Mouse (Mus musculus) liver, postnatal 0 days (tissue): ENCODE measurements around the gene Actl11. TPM values are rescaled to one million over a fixed set of nuclear protein-coding genes. Genes with fewer than 3 reads are reported as not detected.
A peak's percentile ranks its signal among the peaks of the same experiment; 100 is the strongest.

Experiments
- ATAC-seq: fragments of 200-750 bp; cut with Nextera tagmentation; 2 replicates; pipeline ENCODE4 v1.8.0; 2017; ENCODE audit warnings: mild to moderate bottlenecking, moderate library complexity
- DNase-seq: peaks from one replicate; pipeline ENCODE4 v3.0.0-alpha.2; 2016
- H3K27ac ChIP-seq: fragments of 300-500 bp; sonication (generic); 2 replicates; pipeline ENCODE4 v1.5.1; 2014; ENCODE audit warnings: antibody characterized with exemption, moderate library complexity, mild to moderate bottlenecking, low read depth
- H3K27me3 ChIP-seq: fragments of 300-500 bp; sonication (generic); 2 replicates; pipeline ENCODE4 v1.6.1; 2014; ENCODE audit warnings: low read length, control low read depth, mixed read lengths; ENCODE audit not compliant: insufficient read depth
- H3K36me3 ChIP-seq: fragments of 300-500 bp; sonication (generic); replicated peaks from 2 replicates; pipeline ENCODE4 v1.6.1; 2014; ENCODE audit warnings: mild to moderate bottlenecking, control low read depth, low read length, moderate library complexity, mixed read lengths; ENCODE audit not compliant: insufficient read depth
- H3K4me1 ChIP-seq: fragments of 300-500 bp; sonication (generic); 2 replicates; pipeline ENCODE4 v1.6.1; 2014; ENCODE audit warnings: antibody characterized with exemption, mild to moderate bottlenecking, control low read depth; ENCODE audit not compliant: insufficient read depth
- H3K4me2 ChIP-seq: fragments of 300-500 bp; sonication (generic); 2 replicates; pipeline ENCODE4 v1.6.1; 2014; ENCODE audit warnings: low read depth, mild to moderate bottlenecking, low read length, moderate library complexity, mixed read lengths
- H3K4me3 ChIP-seq: fragments of 300-500 bp; sonication (generic); 2 replicates; pipeline ENCODE4 v1.5.1; 2014; ENCODE audit warnings: low read depth, low read length
- H3K9ac ChIP-seq: fragments of 300-500 bp; sonication (generic); replicated peaks from 2 replicates; pipeline ENCODE4 v1.6.1; 2014; ENCODE audit warnings: mild to moderate bottlenecking, moderate library complexity
- H3K9me3 ChIP-seq: fragments of 300-500 bp; sonication (generic); 2 replicates; pipeline ENCODE4 v1.6.1; 2016; ENCODE audit warnings: mild to moderate bottlenecking, control low read depth, low read length, mixed read lengths
- CTCF ChIP-seq: sonication (generic); IDR thresholded peaks from 2 replicates; pipeline ENCODE4 v1.5.1; 2016; ENCODE audit warnings: antibody characterized with exemption, low read depth
- EP300 ChIP-seq: IDR thresholded peaks from 2 replicates; pipeline ENCODE4 v1.6.1; 2016; ENCODE audit warnings: antibody characterized with exemption, low read depth, mild to moderate bottlenecking
- WGBS: fragments of 180-500 bp; shearing (Covaris S2); extraction: QIAGEN DNeasy Blood & Tissue Kit; methylation state at CpG from one replicate; pipeline ENCODE4 v1.1.7; 2014; ENCODE audit not compliant: insufficient replicate concordance; 5-methylcytosine and 5-hydroxymethylcytosine counted together
- polyA plus RNA-seq: library from polyadenylated mRNA; unstranded; fragments of >200 nt; fragmentation: Nextera tagmentation; extraction: Ambion mirVana; gene quantifications from 2 replicates; pipeline ENCODE4 v1.2.1, GENCODE M21; 2015

The Actl11 gene
- polyA plus RNA-seq, 1 experiment from 2014 or later: not detected

GRCm38 (mm10) chr9:107961881-107962280, 33.6 kb downstream of the Actl11 start:
- no peak for ATAC-seq
- Histone ChIP-seq H3K36me3 (peaks cover 26% of the 10 kb centered on the region), H3K4me2 (no peak overlapping the region), H3K9ac (no peak overlapping the region), H3K27ac (no peak overlapping the region), H3K4me3 (no peak overlapping the region), H3K4me1 (no peaks in the 10 kb centered on the region), H3K9me3 (no peaks in the 10 kb centered on the region), H3K27me3 (no peaks in the 10 kb centered on the region)
- DNase-seq: no peak
- 49% methylated on average over 5 of the region's 5 CpGs for WGBS
- TF ChIP-seq EP300 (no peak), CTCF (peak; percentile 50)

DNA sequence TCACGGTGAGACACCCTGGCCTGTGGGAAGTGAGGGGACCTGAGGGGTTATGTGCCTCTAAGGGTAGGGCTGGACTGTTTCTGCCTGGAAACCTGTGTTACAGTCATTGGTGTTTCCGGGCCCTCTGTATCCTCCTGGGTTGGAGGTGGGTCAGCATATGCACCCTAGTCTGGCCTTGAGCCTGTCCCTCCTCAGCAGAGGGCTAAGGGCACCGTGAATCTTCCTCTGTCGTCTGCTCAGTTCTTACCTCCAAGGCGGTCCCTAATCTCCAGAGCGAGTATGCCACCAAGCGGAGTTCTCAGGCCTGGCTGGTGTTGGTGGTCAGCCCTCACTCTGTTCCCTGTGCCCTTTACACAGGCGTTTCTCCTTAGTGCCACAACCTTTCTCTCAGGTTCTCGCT, 34.6 kb downstream of the Actl11 start:
- Histone ChIP-seq H3K27ac (no peak overlapping the region), H3K4me3 (no peak overlapping the region), H3K27me3 (no peaks in the 10 kb centered on the region), H3K4me2 (no peak overlapping the region), H3K9ac (no peak overlapping the region), H3K4me1 (peaks cover 4% of the 10 kb centered on the region; the same call in 1 of the 2 replicates), H3K9me3 (no peaks in the 10 kb centered on the region), H3K36me3 (peaks cover 26% of the 10 kb centered on the region)
- 94% methylated on average over 9 of the region's 9 CpGs for WGBS
- DNase-seq: no peak
- ATAC-seq: no peak
- TF ChIP-seq CTCF: no peak
- no peak for TF ChIP-seq EP300

DNA sequence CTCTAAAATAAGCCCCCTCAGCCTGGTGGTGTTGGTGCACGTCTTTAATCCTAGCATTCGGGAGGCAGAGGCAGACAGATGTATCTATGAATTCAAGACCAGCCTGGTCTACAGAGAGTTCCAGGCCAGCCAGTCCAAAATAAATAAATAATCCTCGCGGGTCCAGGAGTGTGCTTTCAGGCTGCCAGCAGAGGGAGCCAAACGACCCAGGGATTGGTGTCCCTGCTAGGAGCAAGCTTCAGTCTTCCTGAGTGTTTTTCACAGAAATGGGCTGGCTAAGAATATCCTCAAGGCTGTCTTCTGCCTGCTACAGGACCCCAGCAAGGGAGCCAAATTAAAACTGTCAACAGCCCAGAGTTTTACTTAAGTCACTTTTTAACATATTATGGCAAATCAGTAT, 35.4 kb downstream of the Actl11 start:
- no peak overlapping the region for H3K9ac ChIP-seq
- H3K27me3 ChIP-seq: no peaks in the 10 kb centered on the region
- WGBS: 16% methylated on average over 5 of the region's 5 CpGs
- ATAC-seq (peak; percentile 80), DNase-seq (peak; percentile 93)
- H3K27ac ChIP-seq: no peak overlapping the region
- no peak overlapping the region for H3K4me3 ChIP-seq
- H3K4me1 ChIP-seq: peaks cover 4% of the 10 kb centered on the region; the same call in 1 of the 2 replicates
- no peak overlapping the region for H3K4me2 ChIP-seq
- peaks cover 25% of the 10 kb centered on the region for H3K36me3 ChIP-seq
- H3K9me3 ChIP-seq: no peaks in the 10 kb centered on the region
- TF ChIP-seq CTCF (peak; percentile 98), EP300 (peak; percentile 23; the same call in 1 of the 2 replicates)

DNA sequence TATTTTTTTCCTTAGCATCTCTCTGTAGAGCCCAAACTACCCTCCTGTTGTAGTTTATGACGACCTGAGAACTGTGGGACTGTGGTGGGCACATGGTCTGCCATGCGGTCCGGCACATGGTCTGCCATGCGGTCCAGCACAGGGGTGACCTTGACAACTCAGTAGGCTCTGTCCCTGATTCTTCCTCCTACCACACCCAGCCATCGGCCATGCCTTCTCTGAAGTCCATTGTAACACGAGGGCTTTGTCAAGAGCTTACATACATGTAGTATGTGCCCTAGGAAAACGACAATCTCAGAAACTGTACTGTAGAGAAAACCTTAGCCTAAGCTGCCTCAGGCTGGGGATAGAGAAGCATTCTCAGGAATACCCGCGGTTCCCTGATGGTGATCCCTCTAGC, 36.4 kb downstream of the Actl11 start:
- Histone ChIP-seq H3K4me1 (peaks cover 4% of the 10 kb centered on the region; the same call in 1 of the 2 replicates), H3K27me3 (no peaks in the 10 kb centered on the region), H3K27ac (no peak overlapping the region), H3K9me3 (no peaks in the 10 kb centered on the region), H3K4me2 (no peak overlapping the region), H3K4me3 (no peak overlapping the region), H3K9ac (no peak overlapping the region), H3K36me3 (peaks cover 24% of the 10 kb centered on the region)
- 87% methylated on average over 9 of the region's 9 CpGs for WGBS
- ATAC-seq: no peak
- TF ChIP-seq EP300 (no peak), CTCF (no peak)
- DNase-seq: no peak

DNA sequence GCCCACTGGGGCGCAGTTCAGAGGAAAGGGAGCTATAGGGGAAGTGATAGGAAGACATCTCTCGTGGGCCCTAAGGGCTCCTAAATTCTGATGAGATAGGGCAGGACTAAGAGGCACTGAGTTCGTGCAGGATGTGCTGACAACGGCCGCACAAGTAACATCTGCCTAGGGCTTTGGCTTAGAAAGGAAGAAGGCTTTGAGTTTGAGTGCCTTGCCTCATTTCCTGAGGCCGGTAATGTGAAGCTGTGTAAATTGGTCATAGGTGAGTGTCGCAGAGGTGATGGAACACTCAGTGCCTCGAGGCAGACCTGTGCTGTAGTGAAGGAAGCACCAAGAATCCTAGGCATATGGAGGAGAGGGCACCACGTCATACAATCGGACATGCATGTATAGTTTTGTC, 38.4 kb downstream of the Actl11 start:
- WGBS: 55% methylated on average over 10 of the region's 10 CpGs
- Histone ChIP-seq H3K27ac (0 out of 2 replicates have a peak overlapping the region, but pooled peaks have one; percentile 6), H3K9ac (no peak overlapping the region), H3K27me3 (no peaks in the 10 kb centered on the region), H3K9me3 (no peaks in the 10 kb centered on the region), H3K36me3 (peaks cover 15% of the 10 kb centered on the region), H3K4me2 (no peak overlapping the region), H3K4me3 (no peak overlapping the region), H3K4me1 (peaks cover 15% of the 10 kb centered on the region)
- no peak for DNase-seq
- ATAC-seq: no peak
- TF ChIP-seq CTCF: no peak
- no peak for TF ChIP-seq EP300

DNA sequence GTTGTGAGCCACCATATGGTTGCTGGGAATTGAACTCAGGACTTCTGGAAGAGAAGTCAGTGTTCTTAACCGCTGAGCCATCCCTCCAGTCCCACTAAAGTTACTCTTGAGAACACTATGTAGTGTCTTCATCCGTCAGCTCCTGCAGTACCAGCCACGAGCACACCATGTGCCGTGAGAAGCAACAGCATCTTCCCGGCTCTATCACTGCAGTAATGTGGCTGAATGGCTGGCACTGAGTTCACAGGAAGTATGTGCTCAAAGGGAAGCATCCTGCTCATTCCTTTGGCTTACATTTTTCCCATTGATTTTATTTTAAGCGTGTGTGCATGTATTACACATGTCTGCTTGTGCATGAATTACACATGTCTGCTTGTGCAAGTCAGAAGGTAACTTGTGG, 39.2 kb downstream of the Actl11 start:
- H3K4me2 ChIP-seq: no peak overlapping the region
- TF ChIP-seq CTCF (no peak), EP300 (no peak)

GRCm38 (mm10) chr9:107968531-107968930, 40.3 kb downstream of the Actl11 start:
- Histone ChIP-seq H3K27me3 (no peaks in the 10 kb centered on the region), H3K27ac (no peak overlapping the region), H3K36me3 (peaks cover 4% of the 10 kb centered on the region), H3K4me2 (no peak overlapping the region), H3K4me1 (peaks cover 31% of the 10 kb centered on the region), H3K9ac (no peak overlapping the region), H3K4me3 (no peak overlapping the region), H3K9me3 (no peaks in the 10 kb centered on the region)
- TF ChIP-seq CTCF (no peak), EP300 (no peak)
- DNase-seq (no peak), ATAC-seq (no peak)
- 88% methylated on average over 7 of the region's 7 CpGs for WGBS

More for the DNA sequence above, 39.2 kb downstream of the Actl11 start:
- Histone ChIP-seq H3K9me3 (no peaks in the 10 kb centered on the region), H3K4me1 (peaks cover 21% of the 10 kb centered on the region), H3K4me3 (no peak overlapping the region), H3K27ac (no peak overlapping the region), H3K27me3 (no peaks in the 10 kb centered on the region), H3K36me3 (peaks cover 10% of the 10 kb centered on the region), H3K9ac (no peak overlapping the region)
- ATAC-seq (no peak), DNase-seq (no peak)
- WGBS: 78% methylated on average over 6 of the region's 6 CpGs
